Mouse (Mus musculus) CH12.LX (cell line): ENCODE results near the gene Hes1.

Experiments used
- CTCF ChIP-seq, 2 experiments: IDR thresholded peaks in 1 of 2; conservative IDR thresholded peaks in 1 of 2; 2 replicates each; pipeline ENCODE4 v1.5.1; 2011 to 2012; ENCODE audit warnings: low read depth in 2 of 2, low read length in 2 of 2, improper control_type of control experiment in 1 of 2, inconsistent platforms in 1 of 2, mild to moderate bottlenecking in 1 of 2, moderate library complexity in 1 of 2
- MAFK ChIP-seq: IDR thresholded peaks from 2 replicates; pipeline ENCODE4 v1.6.1; 2011; ENCODE audit warnings: low read length, improper control_type of control experiment; ENCODE audit not compliant: insufficient replicate concordance
- POLR2A ChIP-seq: IDR thresholded peaks from 2 replicates; pipeline ENCODE4 v1.6.1; 2011; ENCODE audit warnings: low read depth, mild to moderate bottlenecking, improper control_type of control experiment, low read length
- POLR2AphosphoS2 ChIP-seq: IDR thresholded peaks from 2 replicates; pipeline ENCODE4 v1.6.1; 2011; ENCODE audit warnings: low read depth, low read length, improper control_type of control experiment

DNA sequence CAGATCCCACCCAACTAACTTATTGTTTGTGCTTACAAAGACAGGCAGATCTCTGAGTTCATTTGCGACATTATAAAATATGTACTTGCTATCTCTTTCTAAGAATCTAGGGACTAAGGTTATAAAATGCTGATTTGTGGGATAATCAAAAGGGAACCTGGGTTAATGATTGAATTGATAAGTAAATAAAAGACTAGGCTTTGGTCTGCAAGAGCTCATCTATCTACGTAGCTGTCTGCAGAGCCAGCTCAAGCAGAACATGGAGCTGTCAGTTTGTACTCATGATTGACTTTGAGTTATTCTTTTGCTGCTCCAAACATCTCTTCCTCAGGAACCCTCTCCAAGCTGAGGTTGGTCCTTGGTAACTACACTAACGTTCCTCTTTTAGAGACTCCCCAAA is 46.3 kb downstream of the Hes1 start:
- no peak for TF ChIP-seq MAFK
- no peak for TF ChIP-seq POLR2A
- no peak for TF ChIP-seq CTCF (conservative IDR thresholded peaks at IDR 0.05 in 1 of 2, IDR thresholded peaks at IDR 0.05 in 1 of 2; ENCODE audit: low read depth in 2 of 2, low read length in 2 of 2)
- TF ChIP-seq POLR2AphosphoS2: no peak
